Mouse (Mus musculus) stomach, postnatal 0 days (tissue): ENCODE measurements at regions not wholly inside any gene's neighbourhood (a gene's known extent, or its start where the extent isn't known, plus 50 kb on each side); places are given as distances from the start of the nearest gene placed in this dataset.

Source experiments
- ATAC-seq: fragments of 200-750 bp; cut with Nextera tagmentation; 2 replicates; pipeline ENCODE4 v1.8.0; 2017; ENCODE audit not compliant: low FRiP score, low TSS enrichment
- DNase-seq: peaks from one replicate; pipeline ENCODE4 v3.0.0-alpha.2; 2016; ENCODE audit warnings: low spot score
- H3K27ac ChIP-seq: fragments of 300-500 bp; sonication (generic); replicated peaks from 2 replicates; pipeline ENCODE4 v1.5.1; 2014; ENCODE audit warnings: mild to moderate bottlenecking, control low read depth
- H3K27me3 ChIP-seq: fragments of 300-500 bp; sonication (generic); 2 replicates; pipeline ENCODE4 v1.6.1; 2014; ENCODE audit warnings: low read length; ENCODE audit not compliant: control insufficient read depth, insufficient read depth
- H3K36me3 ChIP-seq: fragments of 300-500 bp; sonication (generic); 2 replicates; pipeline ENCODE4 v1.6.1; 2014; ENCODE audit warnings: low read length, mixed read lengths; ENCODE audit not compliant: control insufficient read depth, insufficient read depth
- H3K4me1 ChIP-seq: fragments of 300-500 bp; sonication (generic); replicated peaks from 2 replicates; pipeline ENCODE4 v1.6.1; 2014; ENCODE audit warnings: antibody characterized with exemption; ENCODE audit not compliant: control insufficient read depth, insufficient read depth
- H3K4me2 ChIP-seq: fragments of 300-500 bp; sonication (generic); replicated peaks from 2 replicates; pipeline ENCODE4 v1.6.1; 2014; ENCODE audit warnings: low read depth, mild to moderate bottlenecking, control low read depth, moderate library complexity
- H3K4me3 ChIP-seq: fragments of 300-500 bp; sonication (generic); 2 replicates; pipeline ENCODE4 v1.5.1; 2014; ENCODE audit warnings: low read depth, low read length, control low read depth
- H3K9ac ChIP-seq: fragments of 300-500 bp; sonication (generic); 2 replicates; pipeline ENCODE4 v1.6.1; 2014; ENCODE audit warnings: mild to moderate bottlenecking, low read length, control low read depth, mixed read lengths
- H3K9me3 ChIP-seq: fragments of 300-500 bp; sonication (generic); 2 replicates; pipeline ENCODE4 v1.6.1; 2016; ENCODE audit warnings: low read length; ENCODE audit not compliant: control insufficient read depth
- CTCF ChIP-seq: IDR thresholded peaks from 2 replicates; pipeline ENCODE4 v1.5.1; 2016; ENCODE audit warnings: antibody characterized with exemption, low read depth, mild to moderate bottlenecking, moderate library complexity
- EP300 ChIP-seq: optimal IDR thresholded peaks from 2 replicates; pipeline ENCODE3; 2016; ENCODE audit warnings: antibody characterized with exemption
- WGBS: fragments of 180-500 bp; shearing (Covaris S2); extraction: QIAGEN DNeasy Blood & Tissue Kit; methylation state at CpG from one replicate; pipeline ENCODE4 v1.1.7; 2014; 5-methylcytosine and 5-hydroxymethylcytosine counted together

DNA sequence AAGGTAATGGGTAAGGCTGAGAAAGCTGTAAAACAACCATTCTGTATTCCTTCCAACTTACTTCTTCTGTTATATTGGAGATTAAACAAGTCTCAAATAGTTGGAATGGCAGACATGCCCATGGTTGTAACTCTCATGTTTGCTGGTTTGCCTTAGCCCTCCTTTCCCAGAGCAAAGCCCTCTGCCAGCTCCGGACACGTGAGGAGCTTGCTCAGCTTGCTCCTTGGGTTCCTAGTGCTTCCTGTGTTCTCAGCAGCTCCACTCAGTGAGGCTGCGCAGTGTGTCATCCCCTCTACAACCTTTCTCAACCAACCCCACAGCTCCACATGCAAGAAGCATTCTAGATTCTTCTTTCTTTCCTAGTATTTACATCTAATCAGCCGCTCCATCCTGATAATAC lies 193.3 kb upstream of the Tmem45b start:
- no peak overlapping the region for H3K27ac ChIP-seq
- no peaks in the 10 kb centered on the region for H3K36me3 ChIP-seq
- no peak overlapping the region for H3K4me2 ChIP-seq
- H3K9me3 ChIP-seq = no peaks in the 10 kb centered on the region
- H3K9ac ChIP-seq = no peak overlapping the region
- no peak overlapping the region for H3K4me3 ChIP-seq
- DNase-seq = no peak
- no peaks in the 10 kb centered on the region for H3K27me3 ChIP-seq
- WGBS = 67% methylated on average over 4 of the region's 4 CpGs
- no peak for ATAC-seq
- TF ChIP-seq EP300 (no peak), CTCF (no peak)
- H3K4me1 ChIP-seq = no peaks in the 10 kb centered on the region

GRCm38 (mm10) chr9:31656676-31657075 lies 192.4 kb upstream of the Tmem45b start:
- Histone ChIP-seq H3K9me3 (no peaks in the 10 kb centered on the region), H3K4me3 (no peak overlapping the region), H3K4me1 (no peaks in the 10 kb centered on the region), H3K27me3 (no peaks in the 10 kb centered on the region), H3K4me2 (no peak overlapping the region), H3K36me3 (no peaks in the 10 kb centered on the region), H3K9ac (no peak overlapping the region), H3K27ac (no peak overlapping the region)
- ATAC-seq (0 out of 2 replicates have a peak, but pooled peaks have one; percentile 54), DNase-seq (no peak)
- 34% methylated on average over 11 of the region's 11 CpGs for WGBS
- TF ChIP-seq EP300 (no peak), CTCF (no peak)

- no peak overlapping the region for H3K4me3 ChIP-seq
- no peaks in the 10 kb centered on the region for H3K4me1 ChIP-seq
- TF ChIP-seq CTCF = no peak
- no peak for TF ChIP-seq EP300
- DNase-seq (no peak), ATAC-seq (no peak)
- H3K27me3 ChIP-seq = no peaks in the 10 kb centered on the region
- no peaks in the 10 kb centered on the region for H3K9me3 ChIP-seq
- no peak overlapping the region for H3K4me2 ChIP-seq
- no peak overlapping the region for H3K27ac ChIP-seq
- H3K36me3 ChIP-seq = no peaks in the 10 kb centered on the region
- no peak overlapping the region for H3K9ac ChIP-seq
- 71% methylated on average over 6 of the region's 6 CpGs for WGBS
These were observed 190.5 kb upstream of the Tmem45b start for GRCm38 (mm10) chr9:31654747-31655146.

DNA sequence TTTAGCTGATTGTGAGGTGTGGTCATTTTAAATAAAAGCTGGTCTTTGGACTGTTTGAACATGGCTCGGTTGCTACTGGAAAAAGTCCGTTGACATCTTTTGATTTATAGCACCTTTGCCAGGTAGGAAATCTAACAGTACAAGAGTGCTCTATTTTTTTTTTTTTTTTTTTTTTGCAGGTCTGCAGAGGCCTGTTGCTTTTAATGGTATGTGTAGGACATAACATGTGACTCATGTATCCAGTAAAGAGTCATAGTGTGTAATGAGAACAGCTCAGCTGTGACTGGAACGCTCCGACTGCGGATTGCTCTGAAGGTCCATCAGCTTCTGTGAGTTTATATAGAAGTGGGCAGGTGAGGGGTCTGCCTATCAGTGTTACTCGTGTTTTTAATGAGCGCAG lies 190.0 kb upstream of the Tmem45b start:
- TF ChIP-seq CTCF (no peak), EP300 (no peak)
- Histone ChIP-seq H3K27me3 (no peaks in the 10 kb centered on the region), H3K9ac (no peak overlapping the region), H3K36me3 (no peaks in the 10 kb centered on the region), H3K4me2 (no peak overlapping the region), H3K9me3 (no peaks in the 10 kb centered on the region), H3K4me1 (no peaks in the 10 kb centered on the region), H3K4me3 (no peak overlapping the region), H3K27ac (no peak overlapping the region)
- ATAC-seq (peak; percentile 88), DNase-seq (no peak)
- WGBS = 62% methylated on average over 7 of the region's 7 CpGs

GRCm38 (mm10) chr9:31653788-31654187 lies 189.5 kb upstream of the Tmem45b start:
- no peaks in the 10 kb centered on the region for H3K4me1 ChIP-seq
- WGBS = 68% methylated on average over 3 of the region's 3 CpGs
- H3K27me3 ChIP-seq = no peaks in the 10 kb centered on the region
- no peaks in the 10 kb centered on the region for H3K9me3 ChIP-seq
- H3K4me2 ChIP-seq = no peak overlapping the region
- H3K4me3 ChIP-seq = no peak overlapping the region
- H3K9ac ChIP-seq = no peak overlapping the region
- no peak for DNase-seq
- TF ChIP-seq CTCF (no peak), EP300 (no peak)
- H3K27ac ChIP-seq = no peak overlapping the region
- no peak for ATAC-seq
- H3K36me3 ChIP-seq = no peaks in the 10 kb centered on the region

DNA sequence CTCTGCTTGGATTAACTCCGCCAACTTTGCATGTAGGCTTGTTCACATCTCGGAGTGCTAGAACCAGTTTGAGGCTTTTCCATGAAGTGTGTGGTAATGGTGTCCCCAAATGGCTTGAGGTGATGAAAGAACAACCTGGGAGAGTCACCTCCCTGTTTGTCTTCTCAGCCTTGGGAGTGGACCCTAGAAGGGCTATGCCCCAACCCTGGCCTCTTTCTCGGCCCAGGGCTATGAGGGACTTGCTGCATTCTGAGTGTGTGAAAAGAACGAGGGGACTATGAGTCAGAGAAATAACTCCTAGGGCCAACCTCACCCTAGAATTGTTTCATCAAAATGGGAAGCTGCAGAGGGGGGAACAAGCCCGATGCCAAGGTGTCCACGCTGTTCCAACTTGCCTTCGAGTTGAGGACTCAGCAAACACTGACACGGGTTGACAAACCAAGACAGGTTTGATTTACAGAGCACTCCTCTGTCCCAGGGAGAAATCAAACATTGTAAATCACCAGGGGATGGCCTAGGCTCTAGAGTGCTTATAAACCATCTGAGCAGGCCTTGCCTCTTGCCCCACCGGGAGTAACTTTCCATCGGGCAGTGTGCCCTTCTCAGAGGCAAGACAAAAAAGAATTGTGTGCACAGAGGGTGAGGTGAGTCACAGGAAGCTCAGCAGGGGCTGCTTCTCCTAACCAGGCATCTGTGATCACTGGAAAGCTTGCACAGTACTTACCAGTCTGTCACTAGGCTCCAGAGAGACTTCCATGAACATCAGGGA lies 186.3 kb upstream of the Tmem45b start:
- WGBS = 53% methylated on average over 10 of the region's 10 CpGs
- Histone ChIP-seq H3K27ac (peak overlapping the region; percentile 49; the same call in 1 of the 2 replicates), H3K9ac (no peak overlapping the region), H3K4me2 (no peak overlapping the region), H3K36me3 (no peaks in the 10 kb centered on the region), H3K9me3 (no peaks in the 10 kb centered on the region), H3K27me3 (no peaks in the 10 kb centered on the region), H3K4me3 (no peak overlapping the region), H3K4me1 (no peaks in the 10 kb centered on the region)
- DNase-seq (no peak), ATAC-seq (peak; percentile 56; the same call in 1 of the 2 replicates)
- TF ChIP-seq CTCF (no peak), EP300 (no peak)
